Mouse (Mus musculus): ENCODE results near the gene AI467606. TPM values are rescaled to one million over a fixed set of nuclear protein-coding genes. Genes with fewer than 3 reads are reported as not detected.
"Not testable (repeated sequence)": the region's sequence is repeated elsewhere in the genome, so short reads cannot be mapped to it uniquely, and the experiment has no call there.

AI467606 gene
- polyA plus RNA-seq, 1 experiment: 135 TPM

DNA sequence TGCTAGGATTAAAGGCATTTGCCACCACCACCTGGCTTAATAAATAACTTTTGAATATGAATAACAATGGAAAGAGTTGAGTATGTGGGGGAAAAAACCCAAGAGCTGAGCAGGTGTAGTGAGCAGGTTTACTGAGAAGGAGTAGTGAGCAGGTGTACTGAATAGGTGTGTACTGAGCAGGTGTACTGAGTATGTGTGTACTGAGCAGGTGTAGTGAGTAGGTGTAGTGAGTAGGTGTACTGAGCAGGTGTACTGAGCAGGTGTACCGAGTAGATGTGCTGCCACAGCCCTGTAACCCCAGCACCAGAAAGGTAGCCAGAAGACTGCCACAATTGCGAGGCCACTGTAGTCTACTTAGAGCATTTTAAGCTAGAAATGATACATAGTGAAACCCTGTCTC, 6.4 kb upstream of the AI467606 start:
- Histone ChIP-seq H3K36me3 (ENCODE audit: control insufficient read depth, insufficient read depth, low read length) (no peaks in the 10 kb centered on the region), H3K4me1 (ENCODE audit: control insufficient read depth, insufficient read depth, insufficient read length) (peaks cover 22% of the 10 kb centered on the region; the same call in 1 of the 2 replicates), H3K4me3 (ENCODE audit: extremely low read depth, insufficient read depth, insufficient read length) (no peak overlapping the region), H3K27me3 (ENCODE audit: control insufficient read depth, insufficient read depth, low read length) (no peaks in the 10 kb centered on the region), H3K27ac (ENCODE audit: insufficient read depth, low read length) (no peak overlapping the region)
- 83% methylated on average over 2 of the region's 2 CpGs for WGBS
- no peak for DNase-seq (ENCODE audit: low read depth in 1 of 2, low spot score in 2 of 2)
- no peak for TF ChIP-seq CTCF (IDR thresholded peaks at IDR 0.05; ENCODE audit: extremely low read depth, insufficient read depth, insufficient read length, insufficient replicate concordance)
- no peak for TF ChIP-seq POLR2A (IDR thresholded peaks at IDR 0.05; ENCODE audit: low read depth, low read length)

- not testable (repeated sequence) for H3K27ac ChIP-seq (ENCODE audit: insufficient read depth, low read length)
- peaks cover 20% of the 10 kb centered on the region; the same call in 1 of the 2 replicates for H3K4me1 ChIP-seq (ENCODE audit: control insufficient read depth, insufficient read depth, insufficient read length)
Observed at GRCm38 (mm10) chr7:127085751-127086150, 5.4 kb upstream of the AI467606 start.

DNA sequence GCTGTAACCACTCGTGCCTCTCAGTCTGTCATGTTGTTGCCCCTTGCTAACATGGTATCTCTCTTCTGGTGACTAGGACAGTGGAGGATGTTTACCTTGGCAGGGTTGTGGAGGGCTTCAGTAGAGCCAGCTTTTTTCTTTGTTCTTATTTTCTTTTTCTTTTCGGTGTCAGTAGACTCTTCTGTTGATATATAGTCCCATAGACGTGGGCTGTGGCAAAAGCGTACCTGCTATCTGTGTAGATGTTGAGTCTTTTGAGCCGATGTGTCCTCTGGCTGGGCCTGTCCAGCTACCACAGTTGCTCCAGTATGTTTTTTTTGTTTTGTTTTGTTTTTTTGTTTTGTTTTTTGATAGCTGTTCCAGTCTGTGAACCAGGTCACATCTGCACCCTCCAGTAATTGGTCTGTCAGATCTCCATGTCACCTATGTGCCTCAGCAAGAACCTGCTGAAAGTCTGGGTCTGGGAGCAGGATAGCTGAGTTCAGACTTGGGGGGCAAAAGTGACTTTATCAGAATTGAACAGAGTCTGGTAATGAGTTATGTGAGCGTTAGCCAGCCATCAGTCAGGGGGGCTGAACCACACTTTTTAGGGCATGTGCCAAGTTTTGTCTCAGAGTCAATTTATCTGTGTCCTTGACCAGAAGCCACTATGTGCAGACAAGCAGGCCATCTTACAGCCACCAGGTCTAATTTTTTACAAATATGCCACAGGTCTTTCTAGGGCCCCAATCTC, 3.7 kb upstream of the AI467606 start, which contains the start of gene Zg16:
Gene Zg16, minus strand, starts transcription at position 51 of the 733 bp plus-strand sequence.
- Histone ChIP-seq H3K27ac (ENCODE audit: insufficient read depth, low read length) (peak within 1 kb of the TSS; percentile 37), H3K4me1 (ENCODE audit: control insufficient read depth, insufficient read depth, insufficient read length) (peaks cover 13% of the 10 kb centered on the region)
- DNase-seq (ENCODE audit: low read depth in 1 of 2, low spot score in 2 of 2); H3K27me3 ChIP-seq (ENCODE audit: control insufficient read depth, insufficient read depth, low read length); H3K4me3 ChIP-seq (ENCODE audit: extremely low read depth, insufficient read depth, insufficient read length); H3K36me3 ChIP-seq (ENCODE audit: control insufficient read depth, insufficient read depth, low read length): not testable (repeated sequence)
- WGBS: 74% methylated on average over 6 of the region's 6 CpGs

More at GRCm38 (mm10) chr7:127085751-127086150, 5.4 kb upstream of the AI467606 start:
- WGBS: 79% methylated on average over 6 of the region's 6 CpGs
- not testable (repeated sequence) for DNase-seq (ENCODE audit: low read depth in 1 of 2, low spot score in 2 of 2); H3K27me3 ChIP-seq (ENCODE audit: control insufficient read depth, insufficient read depth, low read length); H3K36me3 ChIP-seq (ENCODE audit: control insufficient read depth, insufficient read depth, low read length); H3K4me3 ChIP-seq (ENCODE audit: extremely low read depth, insufficient read depth, insufficient read length)

- WGBS: 46% methylated on average over 3 of the region's 3 CpGs
Observed at GRCm38 (mm10) chr7:127088083-127088482, 3.1 kb upstream of the AI467606 start.

DNA sequence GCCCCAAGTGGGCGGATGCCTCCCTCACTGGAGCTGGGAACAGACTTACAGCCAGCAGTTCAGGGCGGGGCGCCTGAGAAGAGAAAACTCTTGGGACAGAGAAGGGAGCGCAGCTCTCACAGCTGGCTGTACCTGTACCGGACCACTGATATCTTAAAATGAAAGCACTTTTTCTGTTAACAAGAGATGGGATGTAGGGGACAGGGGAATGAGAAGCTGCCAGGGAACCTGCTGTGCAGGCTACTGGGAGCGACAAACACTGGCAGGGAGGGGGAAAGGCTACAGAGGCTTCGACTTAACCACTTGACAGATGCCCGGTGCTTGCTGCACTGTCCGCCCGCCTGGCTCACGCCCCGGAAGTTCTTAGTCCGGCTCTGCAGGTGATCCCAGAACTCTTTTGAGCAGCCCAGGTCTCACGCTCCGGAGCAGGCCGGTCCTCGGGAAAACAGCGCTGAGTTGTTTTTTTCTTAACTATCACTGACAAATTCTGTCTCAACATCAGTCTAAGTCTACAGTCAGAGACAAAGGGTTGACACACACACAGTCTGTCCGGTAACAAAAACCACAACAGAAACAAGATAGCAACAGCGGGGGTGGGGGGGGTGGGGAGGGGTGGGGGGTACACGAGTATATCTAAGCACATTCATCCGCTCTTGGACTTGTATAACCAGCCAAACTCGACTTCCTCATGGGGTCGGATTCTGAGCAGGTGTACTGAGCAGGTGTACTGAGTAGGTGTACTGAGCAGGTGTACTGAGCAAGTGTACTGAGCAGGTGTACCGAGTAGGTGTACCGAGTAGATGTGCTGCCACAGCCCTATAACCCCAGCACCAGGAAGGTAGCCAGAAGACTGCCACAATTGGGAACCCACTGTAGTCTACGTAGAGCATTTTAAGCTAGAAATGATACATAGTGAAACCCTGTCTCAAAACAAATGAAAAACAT, 2.0 kb upstream of the AI467606 start:
- peak overlapping the region; percentile 34 for H3K4me3 ChIP-seq (ENCODE audit: extremely low read depth, insufficient read depth, insufficient read length)
- peaks cover 18% of the 10 kb centered on the region for H3K4me1 ChIP-seq (ENCODE audit: control insufficient read depth, insufficient read depth, insufficient read length)
- H3K36me3 ChIP-seq (ENCODE audit: control insufficient read depth, insufficient read depth, low read length): peaks cover 15% of the 10 kb centered on the region
- no peaks in the 10 kb centered on the region for H3K27me3 ChIP-seq (ENCODE audit: control insufficient read depth, insufficient read depth, low read length)
- 7% methylated on average over 27 of the region's 27 CpGs for WGBS
- peak overlapping the region; percentile 94 for H3K27ac ChIP-seq (ENCODE audit: insufficient read depth, low read length)
- peak in 1 of 2 experiments; percentile 56 for DNase-seq (ENCODE audit: low read depth in 1 of 2, low spot score in 2 of 2)
- peak; percentile 20 for TF ChIP-seq POLR2A (IDR thresholded peaks at IDR 0.05; ENCODE audit: low read depth, low read length)
- TF ChIP-seq CTCF (IDR thresholded peaks at IDR 0.05; ENCODE audit: extremely low read depth, insufficient read depth, insufficient read length, insufficient replicate concordance): no peak

More at GRCm38 (mm10) chr7:127088083-127088482, 3.1 kb upstream of the AI467606 start:
- no peak for TF ChIP-seq POLR2A (IDR thresholded peaks at IDR 0.05; ENCODE audit: low read depth, low read length)
- TF ChIP-seq CTCF (IDR thresholded peaks at IDR 0.05; ENCODE audit: extremely low read depth, insufficient read depth, insufficient read length, insufficient replicate concordance): no peak
- Histone ChIP-seq H3K27me3 (ENCODE audit: control insufficient read depth, insufficient read depth, low read length) (no peaks in the 10 kb centered on the region), H3K36me3 (ENCODE audit: control insufficient read depth, insufficient read depth, low read length) (peaks cover 9% of the 10 kb centered on the region), H3K27ac (ENCODE audit: insufficient read depth, low read length) (0 out of 2 replicates have a peak overlapping the region, but pooled peaks have one; percentile 36), H3K4me1 (ENCODE audit: control insufficient read depth, insufficient read depth, insufficient read length) (peaks cover 13% of the 10 kb centered on the region), H3K4me3 (ENCODE audit: extremely low read depth, insufficient read depth, insufficient read length) (no peak overlapping the region)
- no peak for DNase-seq (ENCODE audit: low read depth in 1 of 2, low spot score in 2 of 2)

DNA sequence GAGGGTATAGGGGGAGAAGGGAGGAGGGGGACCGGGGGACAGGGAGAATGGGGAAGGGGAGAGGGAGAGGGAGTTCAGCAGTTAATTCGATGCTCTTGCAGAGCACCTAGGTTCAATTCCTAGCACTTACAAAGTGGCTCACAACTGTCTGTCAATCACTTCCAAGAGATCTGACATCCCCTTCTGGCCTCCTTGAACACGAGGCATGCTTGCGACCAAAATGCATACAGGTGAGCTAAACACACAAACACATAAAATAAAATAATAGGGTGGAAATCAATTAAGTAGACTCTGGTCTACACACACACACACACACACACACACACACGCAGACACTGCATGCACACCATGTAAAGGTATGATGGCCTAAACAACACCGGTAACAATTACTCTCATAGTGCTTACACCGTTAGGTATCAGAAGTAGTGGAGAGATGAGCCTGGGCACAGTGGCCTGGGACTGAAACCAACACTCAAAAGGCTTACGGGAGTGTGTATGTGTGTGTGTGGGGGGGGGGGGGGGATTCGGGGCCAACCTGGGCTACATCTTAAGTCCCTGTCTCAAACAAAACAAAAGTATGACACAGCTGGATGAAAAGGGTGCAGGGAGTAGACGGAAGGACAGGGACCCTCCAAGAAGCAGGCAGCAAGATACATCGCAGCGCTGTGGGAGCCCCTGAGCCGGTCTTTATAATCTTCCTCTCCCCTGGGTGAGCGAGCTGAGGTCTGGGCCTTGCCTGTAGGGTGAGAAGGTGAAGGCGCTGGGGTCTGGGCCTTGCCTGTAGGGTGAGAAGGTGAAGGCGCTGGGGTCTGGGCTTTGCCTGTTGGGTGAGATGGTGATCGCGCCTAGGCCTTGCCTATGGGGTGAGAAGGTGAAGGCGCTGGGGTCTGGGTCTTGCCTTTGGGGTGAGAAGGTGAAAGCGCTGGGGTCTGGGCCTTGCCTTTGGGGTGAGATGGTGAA, 725 bp upstream of the AI467606 start:
- DNase-seq (ENCODE audit: low read depth in 1 of 2, low spot score in 2 of 2): no peak
- peak overlapping the region; percentile 99 for H3K27ac ChIP-seq (ENCODE audit: insufficient read depth, low read length)

More for the DNA sequence above, 725 bp upstream of the AI467606 start:
- no peaks in the 10 kb centered on the region for H3K27me3 ChIP-seq (ENCODE audit: control insufficient read depth, insufficient read depth, low read length)
- H3K4me3 ChIP-seq (ENCODE audit: extremely low read depth, insufficient read depth, insufficient read length): peak overlapping the region; percentile 56
- peaks cover 17% of the 10 kb centered on the region for H3K36me3 ChIP-seq (ENCODE audit: control insufficient read depth, insufficient read depth, low read length)
- H3K4me1 ChIP-seq (ENCODE audit: control insufficient read depth, insufficient read depth, insufficient read length): peaks cover 18% of the 10 kb centered on the region
- TF ChIP-seq POLR2A (IDR thresholded peaks at IDR 0.05; ENCODE audit: low read depth, low read length) (no peak), CTCF (IDR thresholded peaks at IDR 0.05; ENCODE audit: extremely low read depth, insufficient read depth, insufficient read length, insufficient replicate concordance) (no peak)
- 18% methylated on average over 20 of the region's 20 CpGs for WGBS
